Mouse (Mus musculus): ENCODE measurements around the gene Cuta.
"Not testable (repeated sequence)": the region's sequence is repeated elsewhere in the genome, so short reads cannot be mapped to it uniquely, and the experiment has no call there.

Gene Cuta

DNA sequence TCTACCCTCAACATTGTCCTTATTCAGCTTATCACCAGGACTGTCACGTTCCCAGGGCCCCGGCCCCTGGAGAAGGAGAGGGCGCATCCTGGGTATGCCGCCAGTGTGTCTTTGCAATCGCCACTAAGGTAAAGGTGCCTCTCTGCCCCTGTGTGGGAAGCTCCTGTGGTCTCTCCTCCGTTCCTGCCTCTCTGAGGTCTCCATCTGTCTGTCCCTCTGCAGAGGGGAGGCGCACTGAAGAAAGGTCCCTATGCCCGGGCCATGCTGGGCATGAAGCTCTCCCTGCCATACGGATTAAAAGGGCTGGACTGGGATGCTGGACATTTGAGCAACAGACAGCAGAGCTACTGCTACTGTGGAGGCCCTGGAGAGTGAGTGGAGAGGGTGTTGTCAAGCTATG lies 4.3 kb downstream of the Cuta start:
- DNase-seq: no peak

DNA sequence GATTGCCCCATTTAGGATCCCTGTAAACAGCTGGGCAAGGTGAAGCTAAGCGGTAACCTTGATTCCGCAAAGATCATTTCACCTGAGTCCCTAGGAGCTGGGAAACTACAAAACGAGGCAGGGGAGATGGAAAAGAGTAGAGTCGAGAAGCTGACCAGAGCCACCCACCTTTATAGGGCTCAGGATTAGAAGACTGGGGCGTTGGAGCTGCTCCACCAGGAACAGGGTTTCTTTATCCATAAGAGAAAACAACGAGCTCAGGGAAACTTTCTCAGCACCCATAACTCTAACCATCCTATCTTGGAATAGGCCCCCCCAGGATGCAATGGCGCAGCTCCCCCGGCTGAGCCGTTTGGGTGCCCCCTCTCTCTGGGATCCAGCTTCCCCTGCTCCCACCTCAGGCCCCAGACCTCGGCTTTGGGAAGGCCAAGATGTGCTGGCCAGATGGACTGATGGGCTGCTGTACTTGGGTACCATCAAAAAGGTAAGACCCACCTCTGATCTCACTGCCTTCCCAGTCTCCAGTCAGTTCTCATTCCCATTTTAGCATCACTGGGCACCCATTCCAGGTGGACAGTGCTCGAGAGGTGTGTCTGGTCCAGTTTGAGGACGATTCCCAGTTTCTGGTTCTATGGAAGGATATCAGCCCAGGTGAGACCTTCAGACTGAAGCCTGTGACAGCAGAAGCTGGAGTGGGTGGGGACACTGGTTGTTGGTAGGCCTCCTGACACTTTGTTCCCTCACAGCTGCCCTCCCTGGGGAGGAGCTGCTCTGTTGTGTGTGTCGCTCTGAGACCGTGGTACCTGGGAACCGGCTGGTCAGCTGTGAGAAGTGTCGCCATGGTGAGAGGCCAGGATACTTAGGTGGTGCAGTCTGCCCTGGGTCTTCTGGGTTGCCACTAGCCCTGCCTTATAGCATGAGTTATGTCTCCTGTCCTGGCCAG lies 5.2 kb downstream of the Cuta start:
- no peak for DNase-seq

DNA sequence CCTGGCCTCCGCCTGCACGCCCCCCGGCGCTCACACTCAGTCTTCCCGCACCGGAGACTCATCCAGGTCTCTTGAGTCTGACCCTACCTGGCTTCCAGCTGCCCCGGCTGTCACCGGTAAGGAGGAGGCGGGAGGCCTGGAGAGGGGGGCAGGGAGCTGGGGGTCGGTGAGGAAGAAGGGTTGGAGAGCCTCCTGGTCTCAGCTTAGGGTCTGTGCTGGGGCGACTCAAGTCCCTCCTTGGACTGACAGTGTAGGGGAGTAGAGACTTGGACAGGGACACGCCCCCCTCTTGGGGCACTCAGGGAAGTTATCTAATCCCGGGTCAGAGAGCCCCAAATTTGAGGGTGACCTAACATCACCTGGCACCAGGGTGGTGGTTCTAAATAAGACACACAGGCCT lies 6.0 kb downstream of the Cuta start:
- peak; percentile 8 for DNase-seq

DNA sequence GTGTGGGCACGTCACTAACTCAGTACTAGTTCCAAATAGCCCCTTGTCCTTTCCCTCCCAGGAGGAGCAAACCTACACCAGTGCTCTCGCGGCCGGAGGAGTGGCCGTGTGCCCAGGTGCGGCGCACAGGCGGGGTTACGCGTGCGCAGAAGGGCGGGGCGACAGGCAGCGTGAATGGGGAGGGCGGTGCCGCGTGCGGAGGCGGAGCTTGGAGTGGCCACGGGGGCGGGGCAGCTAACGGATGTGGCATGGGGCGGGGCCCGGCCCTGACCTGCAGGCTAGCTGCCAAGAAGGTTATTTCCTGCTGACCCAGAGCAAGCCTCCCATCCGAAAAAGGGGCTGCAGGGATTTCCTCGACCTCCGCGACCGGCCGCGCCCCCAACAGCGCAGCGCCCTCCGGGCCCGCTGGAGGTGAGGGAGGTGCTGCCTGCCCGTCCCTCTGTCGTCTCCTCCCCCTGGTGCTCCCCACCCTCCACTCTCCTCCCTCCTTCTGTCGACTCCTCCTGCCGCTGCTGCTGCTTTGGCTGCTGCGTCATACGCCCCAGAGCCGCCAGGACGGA lies 6.5 kb downstream of the Cuta start, which contains the start of gene Phf1:
Gene Phf1 (plus strand): TSS at position 214 of the 560 bp plus-strand sequence.
- DNase-seq: peak; percentile 96

DNA sequence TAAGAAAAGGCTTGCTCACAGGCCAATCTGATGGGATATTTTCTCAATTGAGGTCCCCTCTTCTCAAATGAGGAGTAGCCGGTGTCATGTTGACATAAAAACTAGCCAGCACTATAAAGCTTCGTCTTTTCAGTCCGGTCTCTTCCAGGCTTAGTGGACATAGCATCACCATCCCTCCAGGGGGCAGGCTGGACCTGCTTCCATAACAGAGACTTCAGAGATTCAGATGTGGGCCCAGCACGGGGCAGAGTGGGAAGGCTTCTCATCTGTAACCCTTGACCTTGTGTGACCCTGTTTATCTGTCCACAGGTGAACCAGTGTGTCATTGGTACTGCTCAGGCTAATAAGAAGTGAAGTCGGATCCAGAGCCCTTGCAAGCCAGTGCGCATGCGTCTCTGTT lies 7.6 kb downstream of the Cuta start:
- DNase-seq: not testable (repeated sequence)

DNA sequence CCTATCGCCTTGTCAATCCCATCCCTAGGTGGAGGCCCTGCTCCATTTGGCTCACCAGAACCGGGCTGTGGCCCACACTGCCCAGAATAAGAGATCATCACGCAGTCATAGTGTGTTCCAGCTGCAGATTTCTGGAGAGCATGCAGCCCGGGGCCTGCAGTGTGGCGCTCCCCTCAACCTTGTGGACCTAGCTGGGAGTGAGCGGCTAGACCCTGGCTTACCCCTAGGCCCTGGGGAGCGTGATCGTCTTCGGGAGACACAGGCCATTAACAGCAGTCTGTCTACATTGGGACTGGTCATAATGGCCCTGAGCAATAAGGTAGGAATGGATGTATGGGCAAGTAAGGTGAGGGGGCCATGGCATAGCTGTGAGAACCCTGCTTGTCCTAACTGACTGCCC lies 14.0 kb downstream of the Cuta start:
- not testable (repeated sequence) for DNase-seq

DNA sequence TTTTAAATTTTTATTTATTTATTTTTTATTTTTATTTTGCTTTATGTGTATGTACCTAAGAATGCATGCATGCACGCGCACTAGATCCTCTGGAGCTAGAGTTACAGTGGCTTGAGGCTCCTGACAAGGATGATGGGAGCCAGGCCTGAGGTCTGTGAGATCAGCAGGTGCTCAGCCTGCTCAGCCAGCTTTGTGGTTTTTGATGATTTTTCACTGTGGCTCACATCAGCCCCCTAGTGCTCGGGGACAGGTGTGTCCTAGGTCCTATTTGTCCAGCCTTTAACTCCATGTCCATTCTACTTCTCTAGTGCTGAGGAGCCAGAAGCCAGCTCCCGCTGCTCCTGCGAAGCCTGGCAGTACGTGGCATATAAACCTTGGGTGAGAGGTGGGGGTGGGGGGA lies 17.0 kb downstream of the Cuta start:
- DNase-seq: not testable (repeated sequence)

DNA sequence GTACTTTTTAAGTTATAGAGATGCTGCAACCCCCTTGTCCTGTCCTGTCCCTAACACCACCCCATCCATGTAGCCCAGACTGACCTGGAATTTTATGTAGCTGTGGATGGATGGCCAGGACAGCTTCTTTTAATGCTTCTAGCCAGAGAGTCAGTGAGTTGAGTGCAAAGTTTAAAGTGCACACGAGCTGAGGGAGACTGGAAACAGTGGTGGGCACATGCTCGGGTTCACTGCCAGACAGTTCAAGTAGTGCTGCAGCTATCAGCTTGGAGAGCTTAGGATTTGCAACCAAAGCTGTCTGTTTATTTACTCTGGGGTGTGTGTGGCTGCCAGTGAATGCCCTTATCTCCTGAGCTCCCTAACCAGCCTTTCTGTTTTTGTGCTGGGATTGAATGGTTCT lies 19.9 kb downstream of the Cuta start:
- DNase-seq: not testable (repeated sequence)

DNA sequence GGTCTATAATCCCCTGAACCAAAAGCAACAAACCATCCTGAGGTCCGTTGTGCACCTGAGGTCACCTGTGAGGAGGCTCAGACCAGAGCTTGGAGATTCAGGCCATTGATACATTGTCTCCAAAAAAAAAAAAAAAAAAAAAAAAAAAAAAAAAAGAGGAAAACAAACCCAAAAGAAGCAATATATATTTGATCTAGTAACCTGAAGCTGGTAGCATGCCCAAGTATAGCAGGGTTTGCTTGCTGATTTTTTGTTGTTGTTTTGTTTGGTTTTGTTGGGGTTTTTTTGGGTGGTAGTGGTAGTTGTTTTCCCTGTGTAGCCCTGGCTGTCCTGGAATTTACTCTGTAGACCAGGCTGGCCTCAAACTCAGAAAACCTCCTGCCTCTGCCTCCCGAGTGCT lies 21.0 kb downstream of the Cuta start:
- no peak for DNase-seq

DNA sequence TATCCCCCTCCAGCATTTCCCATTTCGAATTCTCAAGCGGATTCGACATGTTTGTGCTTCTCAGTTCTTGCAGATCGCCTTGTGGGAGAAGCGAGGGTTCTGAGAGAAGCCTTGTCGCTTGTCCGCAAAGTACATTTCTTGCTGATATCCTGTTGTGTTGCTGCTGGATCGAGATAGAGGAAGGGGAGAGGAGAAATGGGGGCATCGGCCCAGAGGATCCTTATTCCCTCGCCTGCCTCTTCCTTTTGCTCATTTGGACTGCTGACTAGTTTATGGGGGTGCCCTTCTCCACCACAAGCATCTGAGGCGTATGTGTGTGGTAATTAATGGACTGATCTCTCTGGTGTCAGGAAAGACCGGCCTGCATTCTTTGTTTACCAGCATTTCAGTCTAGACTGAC lies 21.8 kb downstream of the Cuta start:
- DNase-seq: not testable (repeated sequence)

DNA sequence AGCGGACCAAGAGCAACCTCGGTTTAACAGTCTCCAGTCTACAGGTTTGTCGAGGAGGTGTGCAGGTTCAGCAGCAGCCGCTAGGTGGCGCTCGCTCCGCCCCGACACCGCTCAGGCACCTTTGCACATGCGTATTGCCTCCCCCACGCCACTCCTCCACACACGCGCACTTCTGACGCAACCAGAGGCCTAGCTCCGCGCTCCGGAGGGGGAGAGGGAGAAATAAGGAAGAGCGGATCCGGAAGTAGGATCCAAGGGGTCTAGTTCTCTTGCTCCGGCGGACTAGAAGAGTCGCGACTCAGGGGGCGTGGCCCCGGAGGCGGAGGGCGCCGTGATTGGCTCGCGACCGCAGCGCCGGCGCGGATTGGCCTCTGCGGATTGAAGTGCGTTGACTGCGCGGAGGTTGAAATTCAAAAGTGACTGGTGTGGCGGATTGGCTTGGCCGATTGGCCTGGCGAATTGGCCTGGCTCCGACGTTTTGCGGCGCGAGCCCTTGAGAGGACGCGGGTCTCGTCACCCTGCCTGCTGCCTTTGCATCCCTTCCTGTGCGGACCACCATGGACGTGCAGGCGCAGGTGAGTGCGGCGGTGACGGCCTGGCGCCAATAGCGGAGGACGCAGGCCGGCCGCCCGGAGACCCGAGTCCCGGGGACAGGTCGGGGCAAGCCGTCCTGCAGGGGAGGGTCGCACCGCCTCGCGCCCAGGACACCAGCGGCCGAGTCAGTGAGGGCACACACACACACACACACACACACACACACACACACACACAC lies 22.5 kb downstream of the Cuta start, which contains the start of gene Kifc5b:
Gene Kifc5b (plus strand): TSS at position 381 of the 772 bp plus-strand sequence.
- peak; percentile 100 for DNase-seq

DNA sequence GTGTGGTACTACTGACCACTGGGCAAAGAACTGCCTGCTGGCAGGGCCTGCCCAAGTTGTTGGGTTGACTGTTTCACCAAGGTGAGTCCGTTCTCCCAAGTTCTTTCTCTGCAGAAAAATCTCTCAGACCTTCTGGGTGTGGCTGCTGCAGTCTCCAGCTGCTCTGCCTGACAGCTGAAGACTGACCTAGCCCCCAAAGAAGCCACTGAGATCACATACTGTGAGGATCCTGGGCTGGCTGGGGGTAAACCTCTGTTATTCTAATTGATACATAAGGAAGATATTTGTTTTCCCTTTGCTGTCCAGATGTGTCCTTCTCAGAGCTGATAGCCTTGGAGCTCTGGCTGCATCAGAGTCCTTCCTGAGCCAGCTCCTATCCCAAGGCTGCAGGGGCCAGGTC lies 24.1 kb downstream of the Cuta start:
- DNase-seq: no peak

DNA sequence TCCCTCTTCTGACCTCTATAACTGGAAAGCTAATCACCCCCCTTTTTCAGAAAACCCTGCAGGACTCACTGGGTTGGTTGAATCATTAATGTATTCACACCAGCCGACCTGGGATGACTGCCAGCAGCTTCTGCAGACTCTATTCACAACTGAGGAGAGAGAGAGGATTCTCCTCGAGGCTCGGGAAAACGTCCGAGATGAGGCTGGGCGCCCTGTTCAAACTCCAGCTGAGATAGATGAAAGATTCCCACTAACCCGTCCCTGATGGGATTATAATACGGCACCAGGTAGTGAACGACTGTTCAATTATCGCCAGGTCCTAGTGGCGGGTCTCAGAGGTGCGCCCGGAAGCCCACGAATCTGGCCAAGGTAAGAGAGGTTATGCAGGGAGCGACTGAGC lies 31.9 kb downstream of the Cuta start:
- not testable (repeated sequence) for DNase-seq

DNA sequence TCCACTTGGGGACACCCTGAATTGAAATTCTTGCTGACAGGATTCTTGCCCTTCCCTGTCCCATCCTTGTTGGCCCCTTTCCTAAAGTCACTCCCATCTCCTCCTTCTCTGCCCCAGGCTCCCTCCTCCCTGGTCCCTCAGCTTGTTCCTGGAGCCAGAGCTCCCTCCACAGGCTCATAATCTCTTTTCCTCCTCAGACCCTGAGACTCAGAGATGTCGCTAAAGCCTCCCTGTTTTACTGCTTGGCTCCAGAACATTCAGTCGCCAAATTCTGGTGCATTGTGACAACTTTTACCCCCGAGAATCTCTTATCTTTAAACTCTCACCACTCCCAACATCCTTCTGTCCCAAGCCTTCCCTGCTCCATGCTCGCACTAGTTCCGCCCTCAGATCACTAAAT lies 35.0 kb downstream of the Cuta start:
- DNase-seq: no peak

DNA sequence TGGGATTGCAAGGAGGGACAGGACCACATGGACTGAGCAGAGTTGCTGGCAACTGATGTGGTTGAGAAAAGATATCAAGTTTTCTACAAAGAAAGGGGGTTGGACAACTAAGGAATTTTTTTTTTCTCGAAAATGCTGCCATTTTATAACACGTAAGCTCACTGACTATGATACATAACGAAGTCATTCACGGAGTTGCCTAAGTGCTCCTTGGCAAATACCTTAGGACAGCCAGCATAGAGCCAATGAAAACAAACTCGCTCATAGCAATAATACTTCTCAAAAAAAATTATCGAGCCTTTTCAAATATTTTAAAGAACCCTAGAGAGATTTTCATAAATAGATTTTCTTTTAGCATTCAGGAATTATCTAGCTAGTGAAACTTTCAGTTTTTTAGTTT lies 38.5 kb downstream of the Cuta start:
- DNase-seq: no peak

DNA sequence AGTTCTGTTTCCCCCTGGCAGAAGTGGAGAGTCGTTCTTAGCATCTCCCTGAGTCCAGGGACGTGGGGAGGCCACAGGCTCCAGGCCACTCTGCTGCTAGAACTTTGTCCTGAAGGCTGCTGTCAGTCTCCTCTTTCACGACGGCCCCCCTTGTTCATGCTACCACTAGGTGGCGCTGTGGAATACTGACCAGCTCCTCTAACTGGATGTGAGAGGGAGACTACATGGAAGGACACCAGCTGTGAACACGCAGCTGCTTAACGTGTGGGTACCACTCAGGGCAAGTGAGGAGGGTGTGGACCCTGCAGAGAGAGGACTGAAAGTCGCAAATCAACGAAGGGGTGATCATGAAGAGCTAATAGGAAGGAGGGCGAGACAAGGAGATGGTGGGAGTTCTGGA lies 43.8 kb downstream of the Cuta start:
- peak; percentile 65 for DNase-seq

DNA sequence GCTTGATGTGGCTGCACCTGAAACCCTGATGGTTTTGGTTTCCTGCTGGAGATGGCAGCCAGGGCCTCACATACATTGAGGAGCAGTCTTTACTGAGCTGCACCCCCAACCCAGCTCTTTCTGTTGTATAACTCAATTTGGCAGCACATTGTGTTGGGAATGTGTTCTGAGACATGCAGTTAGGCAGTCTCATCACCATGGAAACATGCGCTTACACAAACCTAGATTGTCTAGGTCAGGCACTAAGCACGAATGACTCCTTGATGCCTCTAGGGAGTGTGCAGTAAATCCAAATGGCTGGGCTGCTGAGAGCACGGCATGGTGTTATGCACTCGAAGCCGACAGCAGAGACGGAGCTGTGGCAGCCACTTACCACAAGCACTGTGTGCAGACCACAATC lies 45.0 kb downstream of the Cuta start:
- no peak for DNase-seq

DNA sequence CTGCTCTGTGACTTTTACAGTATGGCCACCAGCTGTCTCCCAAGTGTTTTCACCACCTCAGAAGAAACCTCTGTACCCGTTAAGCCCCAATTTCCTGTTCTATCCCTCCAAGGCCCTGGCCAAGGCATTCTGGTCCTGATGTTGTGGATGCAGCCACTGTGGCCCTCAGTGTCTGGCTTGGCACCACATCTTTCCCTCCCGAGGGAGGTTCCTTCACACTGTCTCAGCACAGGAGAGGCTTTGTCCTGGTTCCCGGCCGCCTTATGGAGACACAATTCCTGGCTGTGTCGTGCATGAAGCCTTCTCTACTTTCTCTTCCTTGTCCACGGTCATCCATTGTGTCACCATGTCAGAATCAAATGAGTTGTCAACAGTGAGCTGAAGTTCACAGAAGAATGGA lies 45.9 kb downstream of the Cuta start:
- no peak for DNase-seq

DNA sequence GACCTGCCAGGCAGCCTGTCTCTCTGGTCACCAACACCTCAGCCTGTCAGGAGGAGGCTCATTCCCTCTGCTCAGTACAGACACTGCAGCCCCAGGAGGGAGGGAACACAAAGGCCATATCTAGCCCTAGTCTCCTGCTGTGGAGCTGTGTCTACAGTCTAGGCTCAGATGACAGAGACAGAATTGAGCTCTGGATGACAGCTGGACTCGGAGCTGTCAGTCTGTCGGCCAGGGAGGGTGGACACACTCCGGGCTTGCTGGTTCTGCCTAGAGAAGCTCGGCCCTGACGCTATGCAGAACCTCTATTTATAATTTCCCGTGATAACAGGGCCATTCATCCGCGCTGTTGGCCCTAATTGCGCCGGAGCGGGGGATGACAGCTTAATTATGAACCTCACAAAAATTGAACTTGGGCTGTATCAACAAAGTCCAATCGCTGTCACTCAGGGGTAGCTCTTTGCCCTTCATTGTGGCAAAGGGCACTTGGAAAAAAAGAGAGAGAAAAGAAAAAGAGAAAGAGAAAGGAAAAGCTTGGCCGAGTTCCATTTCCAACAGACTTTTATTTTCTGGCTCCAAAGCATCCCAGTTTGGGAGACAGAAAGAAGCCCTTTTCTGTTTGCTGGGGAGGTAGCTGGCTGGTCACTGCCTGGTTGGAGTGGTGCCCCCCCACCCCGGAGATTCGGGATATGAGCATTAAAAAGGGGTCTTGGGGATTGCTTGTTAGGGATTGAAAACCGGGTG lies 46.6 kb downstream of the Cuta start:
- DNase-seq: no peak

DNA sequence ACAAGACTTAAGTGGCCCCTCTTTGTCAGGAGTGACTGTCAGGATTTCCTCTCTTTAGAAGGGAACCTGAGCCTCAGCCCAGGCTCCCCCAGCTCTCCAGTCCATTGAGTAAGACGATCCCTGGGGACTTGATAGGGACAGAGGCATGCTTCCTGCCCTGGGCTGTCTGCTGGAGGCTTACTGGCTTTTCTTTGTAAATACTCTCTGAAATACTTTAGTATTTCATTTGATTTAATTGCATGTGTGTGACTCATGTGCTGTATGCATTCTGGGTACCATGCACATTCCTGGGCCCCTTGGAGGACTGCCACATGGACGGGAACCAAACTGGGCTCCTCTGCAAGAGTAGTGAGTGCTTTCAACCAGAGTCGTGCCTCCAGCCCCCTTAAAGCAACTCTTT lies 51.4 kb downstream of the Cuta start:
- DNase-seq: no peak

DNA sequence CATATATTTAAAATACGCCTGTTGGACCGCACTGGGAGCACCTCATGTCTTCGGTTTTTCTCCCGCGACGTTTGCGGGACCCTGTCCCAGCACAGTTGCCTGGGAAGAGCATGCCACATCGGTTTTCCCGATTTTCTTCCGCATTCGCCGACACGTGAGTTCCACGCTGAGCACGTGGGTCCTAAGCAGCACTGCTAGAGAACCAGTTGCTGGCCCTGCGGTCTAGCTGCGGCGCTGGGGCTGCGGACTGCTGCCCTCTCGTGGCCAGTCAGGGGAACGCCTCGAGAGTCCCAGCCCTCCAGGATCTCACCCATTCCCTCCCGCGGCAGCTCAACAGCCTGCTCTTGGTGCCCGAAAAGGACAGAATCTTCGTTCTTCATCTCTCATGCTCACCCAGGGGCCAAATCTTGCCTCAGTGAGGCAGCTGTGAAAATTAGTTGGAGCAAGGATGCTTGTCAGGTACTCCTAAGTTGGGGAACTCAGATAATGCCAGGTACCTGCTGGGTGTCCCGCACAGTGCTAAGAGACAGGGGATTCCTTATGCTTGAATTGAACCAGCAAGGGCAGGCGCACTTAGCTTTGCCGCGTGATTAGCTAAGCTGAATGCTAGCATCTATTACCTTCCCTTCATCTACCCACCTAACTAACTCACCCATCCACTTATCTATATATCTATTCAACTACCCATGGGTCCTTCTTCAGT lies 53.2 kb downstream of the Cuta start:
- peak; percentile 84 for DNase-seq

All from right cerebral cortex, postnatal 14 days (tissue).